Mouse (Mus musculus) limb, embryonic 12.5 days (tissue): ENCODE results near the gene Grik3. TPM values are rescaled to one million over a fixed set of nuclear protein-coding genes. Genes with fewer than 3 reads are reported as not detected.

Experiments
- ATAC-seq: fragments of 200-750 bp; cut with Nextera tagmentation; 2 replicates; pipeline ENCODE4 v1.8.0; 2017; ENCODE audit warnings: low read depth, moderate TSS enrichment; ENCODE audit not compliant: insufficient number of reproducible peaks, insufficient read depth, low FRiP score, low TSS enrichment
- H3K27ac ChIP-seq: fragments of 300-500 bp; sonication (generic); 2 replicates; pipeline ENCODE4 v1.5.1; 2016; ENCODE audit warnings: mild to moderate bottlenecking, moderate library complexity
- H3K27me3 ChIP-seq: fragments of 300-500 bp; sonication (generic); 2 replicates; pipeline ENCODE4 v1.6.1; 2016; ENCODE audit warnings: mild to moderate bottlenecking, moderate library complexity
- H3K36me3 ChIP-seq: fragments of 300-500 bp; sonication (generic); 2 replicates; pipeline ENCODE4 v1.6.1; 2016; ENCODE audit warnings: mild to moderate bottlenecking, moderate library complexity
- H3K4me1 ChIP-seq: fragments of 300-500 bp; sonication (generic); replicated peaks from 2 replicates; pipeline ENCODE4 v1.6.1; 2016
- H3K4me2 ChIP-seq: fragments of 300-500 bp; sonication (generic); 2 replicates; pipeline ENCODE4 v1.6.1; 2016; ENCODE audit warnings: mild to moderate bottlenecking, moderate library complexity
- H3K4me3 ChIP-seq: fragments of 300-500 bp; sonication (generic); replicated peaks from 2 replicates; pipeline ENCODE4 v1.5.1; 2016; ENCODE audit warnings: mild to moderate bottlenecking
- H3K9ac ChIP-seq: fragments of 300-500 bp; sonication (generic); replicated peaks from 2 replicates; pipeline ENCODE4 v1.6.1; 2016; ENCODE audit warnings: mild to moderate bottlenecking, moderate library complexity
- H3K9me3 ChIP-seq: fragments of 300-500 bp; sonication (generic); 2 replicates; pipeline ENCODE4 v1.6.1; 2016; ENCODE audit warnings: mild to moderate bottlenecking, moderate library complexity
- WGBS: fragments of 180-500 bp; shearing (Covaris S2); methylation state at CpG from one replicate; pipeline ENCODE4 v1.1.7; 2016; 5-methylcytosine and 5-hydroxymethylcytosine counted together
- polyA plus RNA-seq: library from polyadenylated mRNA; unstranded; fragments of >200 nt; fragmentation: Nextera tagmentation; extraction: Ambion mirVana; gene quantifications from 2 replicates; pipeline ENCODE4 v1.2.1, GENCODE M21; 2016

Grik3 gene
- polyA plus RNA-seq, 1 experiment from 2014 or later = not detected

- H3K4me2 ChIP-seq = 0 out of 2 replicates have a peak overlapping the region, but pooled peaks have one; percentile 23
- H3K4me1 ChIP-seq = peaks cover 50% of the 10 kb centered on the region
- no peaks in the 10 kb centered on the region for H3K9me3 ChIP-seq
- no peaks in the 10 kb centered on the region for H3K36me3 ChIP-seq
- ATAC-seq = no peak
- peaks cover 99% of the 10 kb centered on the region for H3K27me3 ChIP-seq
- WGBS = 8% methylated on average over 15 of the region's 15 CpGs
- no peak overlapping the region for H3K4me3 ChIP-seq
- no peak overlapping the region for H3K9ac ChIP-seq
- H3K27ac ChIP-seq = no peak overlapping the region
These were observed 237.8 kb downstream of the Grik3 start for GRCm38 (mm10) chr4:125728091-125728863.

- no peak for ATAC-seq
- H3K9me3 ChIP-seq = no peaks in the 10 kb centered on the region
- 3% methylated on average over 38 of the region's 38 CpGs for WGBS
- peak overlapping the region; percentile 44 for H3K4me2 ChIP-seq
- H3K4me3 ChIP-seq = peak overlapping the region; percentile 19; the same call in 1 of the 2 replicates
- H3K9ac ChIP-seq = no peak overlapping the region; the same call in 1 of the 2 replicates
- no peaks in the 10 kb centered on the region for H3K36me3 ChIP-seq
- peaks cover 43% of the 10 kb centered on the region for H3K4me1 ChIP-seq
- H3K27me3 ChIP-seq = peaks cover 99% of the 10 kb centered on the region
- H3K27ac ChIP-seq = no peak overlapping the region
These were observed 239.1 kb downstream of the Grik3 start for GRCm38 (mm10) chr4:125729305-125730220.

DNA sequence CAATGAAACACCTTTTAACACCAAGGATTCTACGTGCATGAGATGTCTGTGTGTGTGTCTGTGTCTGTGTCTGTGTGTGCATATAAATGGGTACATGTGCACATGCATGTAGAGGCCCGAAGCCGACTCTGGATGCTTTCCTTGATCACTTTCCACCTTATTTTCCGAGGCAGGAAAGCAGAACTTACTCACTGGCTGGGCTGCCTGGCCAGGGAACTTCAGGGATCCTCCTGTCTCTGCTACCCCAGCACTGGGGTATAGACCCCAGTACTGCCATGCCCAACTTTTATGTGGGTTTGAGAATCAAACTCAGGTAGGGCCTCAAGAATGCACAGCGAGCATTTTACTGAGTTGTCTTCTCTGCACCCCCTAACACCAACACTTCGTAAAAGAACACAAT lies 240.3 kb downstream of the Grik3 start:
- peaks cover 99% of the 10 kb centered on the region for H3K27me3 ChIP-seq
- H3K4me1 ChIP-seq = peaks cover 42% of the 10 kb centered on the region
- H3K9ac ChIP-seq = no peak overlapping the region
- no peak overlapping the region for H3K4me3 ChIP-seq
- H3K9me3 ChIP-seq = no peaks in the 10 kb centered on the region
- H3K4me2 ChIP-seq = no peak overlapping the region
- ATAC-seq = no peak
- no peaks in the 10 kb centered on the region for H3K36me3 ChIP-seq
- H3K27ac ChIP-seq = no peak overlapping the region
- WGBS = 92% methylated on average over 6 of the region's 6 CpGs

GRCm38 (mm10) chr4:125736783-125737182 lies 246.3 kb downstream of the Grik3 start:
- H3K36me3 ChIP-seq = no peaks in the 10 kb centered on the region
- no peaks in the 10 kb centered on the region for H3K4me1 ChIP-seq
- H3K27ac ChIP-seq = no peak overlapping the region
- whole genome bisulfite sequencing = 80% methylated on average over 4 of the region's 4 CpGs
- H3K4me2 ChIP-seq = no peak overlapping the region
- H3K27me3 ChIP-seq = peaks cover 82% of the 10 kb centered on the region
- no peak for ATAC-seq
- H3K9ac ChIP-seq = no peak overlapping the region
- H3K4me3 ChIP-seq = no peak overlapping the region
- no peaks in the 10 kb centered on the region for H3K9me3 ChIP-seq

DNA sequence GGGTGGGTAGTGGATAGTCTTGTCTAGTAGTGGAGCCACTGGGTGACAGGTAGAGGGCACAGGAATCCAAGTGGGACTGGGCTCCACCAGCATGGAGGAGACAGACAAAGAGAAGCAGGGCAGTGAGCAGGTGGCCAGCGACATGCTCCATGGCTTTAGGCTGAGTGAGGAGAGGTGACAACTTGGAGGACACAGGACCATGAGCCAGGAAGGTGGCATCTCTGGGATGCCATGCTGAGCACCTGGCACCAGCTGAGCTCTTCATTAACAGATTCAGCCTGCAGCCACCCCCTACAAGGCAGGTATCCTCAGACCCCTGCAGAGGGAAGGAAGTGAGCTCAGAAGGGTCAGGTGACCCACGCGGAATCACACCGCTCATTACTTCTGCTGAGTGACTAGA lies 248.3 kb downstream of the Grik3 start:
- no peak overlapping the region for H3K4me3 ChIP-seq
- ATAC-seq = no peak
- no peak overlapping the region for H3K4me2 ChIP-seq
- H3K36me3 ChIP-seq = no peaks in the 10 kb centered on the region
- no peak overlapping the region for H3K27ac ChIP-seq
- peaks cover 66% of the 10 kb centered on the region for H3K27me3 ChIP-seq
- no peaks in the 10 kb centered on the region for H3K9me3 ChIP-seq
- H3K4me1 ChIP-seq = no peaks in the 10 kb centered on the region
- WGBS = 73% methylated on average over 4 of the region's 4 CpGs
- H3K9ac ChIP-seq = no peak overlapping the region

GRCm38 (mm10) chr4:125742162-125742571 lies 251.7 kb downstream of the Grik3 start:
- H3K9ac ChIP-seq = no peak overlapping the region
- no peak overlapping the region for H3K4me2 ChIP-seq
- H3K9me3 ChIP-seq = no peaks in the 10 kb centered on the region
- no peak for ATAC-seq
- H3K4me1 ChIP-seq = no peaks in the 10 kb centered on the region
- H3K27ac ChIP-seq = no peak overlapping the region
- H3K27me3 ChIP-seq = peaks cover 36% of the 10 kb centered on the region
- no peak overlapping the region for H3K4me3 ChIP-seq
- WGBS = 89% methylated on average over 16 of the region's 16 CpGs
- no peaks in the 10 kb centered on the region for H3K36me3 ChIP-seq

DNA sequence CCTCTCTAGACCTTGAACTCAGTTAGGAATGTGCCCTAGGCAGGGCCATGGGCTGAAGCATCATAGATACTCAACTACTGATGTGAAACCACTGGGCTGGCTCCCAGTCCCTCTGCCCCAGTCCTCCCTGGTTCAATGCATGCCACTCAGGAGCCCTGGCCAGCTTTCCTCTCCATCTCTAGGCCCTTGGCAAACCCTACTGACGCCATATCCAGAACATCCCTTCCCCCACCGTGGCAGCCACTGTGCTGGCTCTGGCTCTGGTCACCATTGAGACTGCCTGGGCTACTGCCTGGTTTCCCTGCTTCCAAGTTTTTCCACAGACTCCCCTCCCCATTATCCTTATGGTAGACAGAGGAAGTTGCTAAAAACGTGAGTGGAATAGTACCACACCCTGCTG lies 255.4 kb downstream of the Grik3 start:
- Histone ChIP-seq H3K27ac (no peak overlapping the region), H3K9me3 (no peaks in the 10 kb centered on the region), H3K27me3 (peaks cover 5% of the 10 kb centered on the region), H3K4me3 (no peak overlapping the region), H3K4me1 (no peaks in the 10 kb centered on the region), H3K36me3 (no peaks in the 10 kb centered on the region), H3K4me2 (no peak overlapping the region), H3K9ac (no peak overlapping the region)
- no peak for ATAC-seq
- WGBS = 64% methylated on average over 3 of the region's 3 CpGs

- Histone ChIP-seq H3K4me2 (no peak overlapping the region), H3K36me3 (no peaks in the 10 kb centered on the region), H3K9ac (no peak overlapping the region), H3K4me1 (no peaks in the 10 kb centered on the region), H3K4me3 (no peak overlapping the region), H3K27ac (no peak overlapping the region), H3K9me3 (no peaks in the 10 kb centered on the region; the same call in 1 of the 2 replicates), H3K27me3 (peaks cover 4% of the 10 kb centered on the region; the same call in 1 of the 2 replicates)
- 84% methylated on average over 5 of the region's 5 CpGs for WGBS
- no peak for ATAC-seq
These were observed 265.9 kb downstream of the Grik3 start for GRCm38 (mm10) chr4:125756393-125756792.

GRCm38 (mm10) chr4:125760326-125760725 lies 269.8 kb downstream of the Grik3 start:
- no peak overlapping the region for H3K4me3 ChIP-seq
- peaks cover 4% of the 10 kb centered on the region; the same call in 1 of the 2 replicates for H3K27me3 ChIP-seq
- H3K27ac ChIP-seq = no peak overlapping the region
- H3K36me3 ChIP-seq = no peaks in the 10 kb centered on the region
- WGBS = 89% methylated on average over 4 of the region's 4 CpGs
- no peak for ATAC-seq
- H3K9ac ChIP-seq = no peak overlapping the region
- H3K9me3 ChIP-seq = no peaks in the 10 kb centered on the region; the same call in 1 of the 2 replicates
- H3K4me1 ChIP-seq = no peaks in the 10 kb centered on the region
- no peak overlapping the region for H3K4me2 ChIP-seq

DNA sequence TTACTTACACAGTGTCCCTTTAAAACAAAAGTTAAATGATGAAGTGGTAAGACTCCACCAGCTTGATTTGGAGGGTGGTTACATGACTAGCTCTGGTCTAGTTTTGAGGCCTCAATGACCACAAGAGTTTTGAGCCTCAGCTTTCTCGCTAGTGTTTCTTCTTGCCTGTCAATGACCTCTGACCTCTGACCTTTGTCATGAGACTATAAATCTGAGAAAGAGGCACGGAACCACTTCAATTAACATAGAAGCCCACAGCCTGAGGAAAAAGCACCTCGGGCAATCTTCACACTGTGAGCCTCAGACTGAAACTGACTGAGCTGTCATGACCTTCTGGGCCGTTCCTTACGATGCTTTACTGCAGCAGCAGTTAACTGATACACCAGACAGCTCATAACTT lies 272.6 kb downstream of the Grik3 start:
- Histone ChIP-seq H3K4me3 (no peak overlapping the region), H3K9me3 (no peaks in the 10 kb centered on the region; the same call in 1 of the 2 replicates), H3K9ac (no peak overlapping the region), H3K27me3 (no peaks in the 10 kb centered on the region), H3K4me1 (no peaks in the 10 kb centered on the region), H3K27ac (no peak overlapping the region), H3K4me2 (no peak overlapping the region), H3K36me3 (no peaks in the 10 kb centered on the region)
- 7% methylated on average over 5 of the region's 5 CpGs for WGBS
- ATAC-seq = no peak
